In genomic region chr3:96198181-96198580, GRCm38 (mm10) we compare ENCODE assay signal across 8 mouse cellular contexts. TPM values are rescaled to one million over a fixed set of nuclear protein-coding genes. Genes with fewer than 3 reads are reported as not detected.
DNase-seq lines count a peak whose midpoint lies in the region; ATAC-seq and TF ChIP-seq lines count a peak whose summit lies in the region.

No protein-coding gene starts in this region.

- WGBS in embryonic facial prominence, embryonic 11.5 days, result 4% methylated on average over 6 of the region's 6 CpGs
- WGBS in intestine, embryonic 16.5 days, result 8% methylated on average over 6 of the region's 6 CpGs
- WGBS in midbrain, embryonic 11.5 days, result 11% methylated on average over 6 of the region's 6 CpGs

- H3K4me3 ChIP-seq in testis, adult 2 months (ENCODE audit: control insufficient read depth, low read depth, low read length), result peak overlapping the region; percentile 24
- H3K4me3 ChIP-seq in embryonic facial prominence, embryonic 11.5 days (ENCODE audit: low read depth, low read length), result 0 out of 2 replicates have a peak overlapping the region, but pooled peaks have one; percentile 5
- H3K4me3 ChIP-seq in intestine, embryonic 16.5 days (ENCODE audit: low read length), result peak overlapping the region; percentile 72
- H3K4me3 ChIP-seq in midbrain, embryonic 11.5 days (ENCODE audit: low read depth, low read length), result peak overlapping the region; percentile 13; the same call in 1 of the 2 replicates

- H3K4me2 ChIP-seq in embryonic facial prominence, embryonic 11.5 days (ENCODE audit: low read depth, low read length), result peak overlapping the region; percentile 47
- peak overlapping the region; percentile 61 for H3K4me2 ChIP-seq in intestine, embryonic 16.5 days (ENCODE audit: low read depth, low read length)
- peak overlapping the region; percentile 96 for H3K4me2 ChIP-seq in midbrain, embryonic 11.5 days

- no peaks in the 10 kb centered on the region for H3K27me3 ChIP-seq in testis, adult 2 months (ENCODE audit: control insufficient read depth, insufficient read depth, low read length)
- no peaks in the 10 kb centered on the region for H3K27me3 ChIP-seq in embryonic facial prominence, embryonic 11.5 days (ENCODE audit: control insufficient read depth, insufficient read depth, low read length)
- no peaks in the 10 kb centered on the region for H3K27me3 ChIP-seq in intestine, embryonic 16.5 days (replicated peaks; ENCODE audit: control insufficient read depth, insufficient read depth, low read length)
- H3K27me3 ChIP-seq in midbrain, embryonic 11.5 days (ENCODE audit: control insufficient read depth, insufficient read depth, low read length), result no peaks in the 10 kb centered on the region

- no peaks in the 10 kb centered on the region for H3K9me3 ChIP-seq in embryonic facial prominence, embryonic 11.5 days (replicated peaks; ENCODE audit: control insufficient read depth, low read length)
- no peaks in the 10 kb centered on the region for H3K9me3 ChIP-seq in intestine, embryonic 16.5 days (ENCODE audit: control insufficient read depth, low read length)
- no peaks in the 10 kb centered on the region; the same call in 1 of the 2 replicates for H3K9me3 ChIP-seq in midbrain, embryonic 11.5 days (ENCODE audit: control insufficient read depth, low read length)

- DNase-seq in testis, postnatal 14 days (ENCODE audit: low spot score), result no peak
- DNase-seq in embryonic facial prominence, embryonic 11.5 days (ENCODE audit: low spot score), result no peak
- peak; percentile 89 for DNase-seq in midbrain, embryonic 11.5 days (ENCODE audit: low spot score, missing footprints)
- DNase-seq in frontal cortex, postnatal 10 days (ENCODE audit: low spot score in 2 of 2), result no peak
- no peak for DNase-seq in layer of hippocampus, adult 9-10 months (ENCODE audit: low spot score)
- no peak for DNase-seq in cerebellum, adult 11-12 months

- peak overlapping the region; percentile 43 for H3K9ac ChIP-seq in embryonic facial prominence, embryonic 11.5 days (replicated peaks; ENCODE audit: low read length)
- peak overlapping the region; percentile 61 for H3K9ac ChIP-seq in intestine, embryonic 16.5 days (ENCODE audit: low read depth, low read length)
- H3K9ac ChIP-seq in midbrain, embryonic 11.5 days (ENCODE audit: low read length), result peak overlapping the region; percentile 52

- no peak for ATAC-seq in embryonic facial prominence, embryonic 11.5 days (replicated peaks; ENCODE audit: insufficient number of reproducible peaks, low FRiP score, low TSS enrichment, low read depth)
- peak; percentile 59 for ATAC-seq in intestine, embryonic 16.5 days
- peak; percentile 1; the same call in 1 of the 2 replicates for ATAC-seq in midbrain, embryonic 11.5 days (ENCODE audit: low FRiP score)

- no peaks in the 10 kb centered on the region for H3K36me3 ChIP-seq in testis, adult 2 months (ENCODE audit: control insufficient read depth, insufficient read depth, low read length)
- H3K36me3 ChIP-seq in embryonic facial prominence, embryonic 11.5 days (replicated peaks; ENCODE audit: control insufficient read depth, insufficient read depth, low read depth, low read length), result no peaks in the 10 kb centered on the region
- H3K36me3 ChIP-seq in intestine, embryonic 16.5 days (ENCODE audit: control insufficient read depth, insufficient read depth, low read length), result no peaks in the 10 kb centered on the region
- H3K36me3 ChIP-seq in midbrain, embryonic 11.5 days (ENCODE audit: control insufficient read depth, insufficient read depth, low read length), result no peaks in the 10 kb centered on the region; the same call in 1 of the 2 replicates

- H3K4me1 ChIP-seq in testis, adult 2 months (ENCODE audit: control insufficient read depth, insufficient read depth, low read length), result peaks cover 26% of the 10 kb centered on the region
- no peaks in the 10 kb centered on the region for H3K4me1 ChIP-seq in embryonic facial prominence, embryonic 11.5 days (ENCODE audit: control insufficient read depth, insufficient read depth, low read length)
- peaks cover 10% of the 10 kb centered on the region for H3K4me1 ChIP-seq in intestine, embryonic 16.5 days (ENCODE audit: control insufficient read depth, insufficient read depth, low read length)
- H3K4me1 ChIP-seq in midbrain, embryonic 11.5 days (ENCODE audit: control insufficient read depth, insufficient read depth, low read length), result peaks cover 11% of the 10 kb centered on the region

- no peak for TF ChIP-seq POLR2A in testis, adult 2 months (IDR thresholded peaks at IDR 0.05; ENCODE audit: control insufficient read depth, low read depth, low read length)

- no peak overlapping the region for H3K27ac ChIP-seq in testis, adult 2 months (ENCODE audit: control insufficient read depth, insufficient read depth, low read depth, low read length)
- no peak overlapping the region for H3K27ac ChIP-seq in embryonic facial prominence, embryonic 11.5 days (replicated peaks; ENCODE audit: low read depth, low read length)
- peak overlapping the region; percentile 81 for H3K27ac ChIP-seq in intestine, embryonic 16.5 days (ENCODE audit: low read length)
- no peak overlapping the region for H3K27ac ChIP-seq in midbrain, embryonic 11.5 days (ENCODE audit: low read depth, low read length)

- no peak for TF ChIP-seq CTCF in testis, adult 2 months (IDR thresholded peaks at IDR 0.05; ENCODE audit: control insufficient read depth, insufficient read depth, insufficient replicate concordance, low read depth, low read length)

RNA-seq across cellular contexts. Expression of gene Sv2a, which starts 17.2 kb away (rescaled TPM):
- 0.54 and 1.7 TPM in 2 replicates for polyA plus RNA-seq in testis, adult 2 months (2012; rRNA removed)
- polyA plus RNA-seq in embryonic facial prominence, embryonic 11.5 days (2014; fragmentation: Nextera tagmentation; extraction: Ambion mirVana), result 4.3 and 4.8 TPM in 2 replicates
- 3.2 and 3.4 TPM in 2 replicates for polyA plus RNA-seq in intestine, embryonic 16.5 days (2015; fragmentation: Nextera tagmentation; extraction: Ambion mirVana)
- 9.4 and 10.3 TPM in 2 replicates for polyA plus RNA-seq in midbrain, embryonic 11.5 days (2014; fragmentation: Nextera tagmentation; extraction: Ambion mirVana)

RNA-seq across cellular contexts. Expression of gene Bola1, which starts 21.3 kb away (rescaled TPM):
- polyA plus RNA-seq in testis, adult 2 months (2012; rRNA removed), result 38.3 and 47.3 TPM in 2 replicates
- polyA plus RNA-seq in embryonic facial prominence, embryonic 11.5 days (2014; fragmentation: Nextera tagmentation; extraction: Ambion mirVana), result 59.4 and 61.9 TPM in 2 replicates
- 65.2 and 66.2 TPM in 2 replicates for polyA plus RNA-seq in intestine, embryonic 16.5 days (2015; fragmentation: Nextera tagmentation; extraction: Ambion mirVana)
- polyA plus RNA-seq in midbrain, embryonic 11.5 days (2014; fragmentation: Nextera tagmentation; extraction: Ambion mirVana), result 70.4 and 83.9 TPM in 2 replicates

RNA-seq across cellular contexts. Expression of gene Hist2h2ab, which starts 21.5 kb away (rescaled TPM):
- 3.7 and 3.9 TPM in 2 replicates for polyA plus RNA-seq in testis, adult 2 months (2012; rRNA removed)
- polyA plus RNA-seq in embryonic facial prominence, embryonic 11.5 days (2014; fragmentation: Nextera tagmentation; extraction: Ambion mirVana), result 1.5 TPM in 1 of 2 replicates, not detected in the other
- polyA plus RNA-seq in intestine, embryonic 16.5 days (2015; fragmentation: Nextera tagmentation; extraction: Ambion mirVana), result 0.70 TPM in 1 of 2 replicates, not detected in the other
- polyA plus RNA-seq in midbrain, embryonic 11.5 days (2014; fragmentation: Nextera tagmentation; extraction: Ambion mirVana), result 0.86 and 1.7 TPM in 2 replicates

RNA-seq across cellular contexts. Expression of gene Hist2h2ac, which starts 22.5 kb away (rescaled TPM):
- 7.3 and 9.4 TPM in 2 replicates for polyA plus RNA-seq in testis, adult 2 months (2012; rRNA removed)
- polyA plus RNA-seq in embryonic facial prominence, embryonic 11.5 days (2014; fragmentation: Nextera tagmentation; extraction: Ambion mirVana), result 12.5 and 15.5 TPM in 2 replicates
- polyA plus RNA-seq in intestine, embryonic 16.5 days (2015; fragmentation: Nextera tagmentation; extraction: Ambion mirVana), result 2.8 and 4.7 TPM in 2 replicates
- polyA plus RNA-seq in midbrain, embryonic 11.5 days (2014; fragmentation: Nextera tagmentation; extraction: Ambion mirVana), result 12.7 and 16.0 TPM in 2 replicates

RNA-seq across cellular contexts. Expression of gene Hist2h2be, which starts 22.7 kb away (rescaled TPM):
- polyA plus RNA-seq in testis, adult 2 months (2012; rRNA removed), result 11.3 and 13.0 TPM in 2 replicates
- 11.5 and 12.4 TPM in 2 replicates for polyA plus RNA-seq in embryonic facial prominence, embryonic 11.5 days (2014; fragmentation: Nextera tagmentation; extraction: Ambion mirVana)
- polyA plus RNA-seq in intestine, embryonic 16.5 days (2015; fragmentation: Nextera tagmentation; extraction: Ambion mirVana), result 6.7 and 7.3 TPM in 2 replicates
- 14.0 and 15.0 TPM in 2 replicates for polyA plus RNA-seq in midbrain, embryonic 11.5 days (2014; fragmentation: Nextera tagmentation; extraction: Ambion mirVana)

Comparison
In these comparisons a context has a peak if more than half of its experiments do, and no peak if none do; other contexts are left out.
1. H3K4me3 ChIP-seq: peak in every context shown above with its lines; median percentile 72 in intestine, embryonic 16.5 days; 24 in testis, adult 2 months; 13 in midbrain, embryonic 11.5 days; 5 in embryonic facial prominence, embryonic 11.5 days.